Mouse (Mus musculus) CH12.LX (cell line): ENCODE results near the gene Asb7. TPM values are rescaled to one million over a fixed set of nuclear protein-coding genes. Genes with fewer than 3 reads are reported as not detected.

Experiments used
- DNase-seq: peaks from one replicate; pipeline ENCODE4 v3.0.0-alpha.2; 2013; ENCODE audit errors: extremely low read depth
- H3K27ac ChIP-seq: 2 replicates; pipeline ENCODE4 v1.5.1; 2012; ENCODE audit warnings: low read depth, mild to moderate bottlenecking, control low read depth, moderate library complexity; ENCODE audit not compliant: insufficient read depth
- H3K27me3 ChIP-seq: replicated peaks from 2 replicates; pipeline ENCODE3; 2012; ENCODE audit warnings: inconsistent platforms
- H3K36me3 ChIP-seq, 2 experiments: replicated peaks in 1 of 2; 2 replicates each; pipeline versions ENCODE3 to v1.6.1; 2012; ENCODE audit warnings: inconsistent platforms in 1 of 2, low read length in 1 of 2, mild to moderate bottlenecking in 1 of 2, mixed read lengths in 1 of 2, moderate library complexity in 1 of 2; ENCODE audit not compliant: control insufficient read depth in 1 of 2, insufficient read depth in 1 of 2
- H3K4me1 ChIP-seq, 2 experiments: 2 replicates each; pipeline ENCODE4 v1.6.1; 2012; ENCODE audit warnings: inconsistent platforms in 1 of 2, moderate library complexity in 1 of 2; ENCODE audit not compliant: insufficient read depth in 2 of 2, control insufficient read depth in 1 of 2
- H3K4me2 ChIP-seq: 2 replicates; pipeline ENCODE4 v1.6.1; 2012; ENCODE audit warnings: low read depth, mild to moderate bottlenecking, control low read depth; ENCODE audit not compliant: poor library complexity, insufficient read depth, severe bottlenecking
- H3K4me3 ChIP-seq, 3 experiments: fragments of 150-350 bp in 1 of 3; sonication (generic) in 1 of 3; replicated peaks in 1 of 3; 2 replicates each; pipeline versions ENCODE3 to v1.5.1; 2011 to 2012; ENCODE audit warnings: low read depth in 2 of 3, low read length in 2 of 3, mild to moderate bottlenecking in 2 of 3, moderate library complexity in 2 of 3, control low read depth in 1 of 3, improper control_type of control experiment in 1 of 3, inconsistent platforms in 1 of 3, mixed read lengths in 1 of 3; ENCODE audit not compliant: poor library complexity in 1 of 3
- H3K79me2 ChIP-seq: replicated peaks from 2 replicates; pipeline ENCODE4 v1.6.1; 2012; ENCODE audit warnings: mild to moderate bottlenecking, moderate library complexity; ENCODE audit not compliant: control insufficient read depth, poor library complexity, insufficient read depth, severe bottlenecking; ENCODE audit errors: extremely low read depth
- H3K9ac ChIP-seq: 2 replicates; pipeline ENCODE4 v1.6.1; 2012; ENCODE audit warnings: low read depth, mild to moderate bottlenecking, control low read depth, moderate library complexity; ENCODE audit not compliant: insufficient read depth
- H3K9me3 ChIP-seq: replicated peaks from 2 replicates; pipeline ENCODE3; 2012; ENCODE audit warnings: low read length, inconsistent platforms, mixed read lengths
- BHLHE40 ChIP-seq: IDR thresholded peaks from 2 replicates; pipeline ENCODE4 v1.6.1; 2011; ENCODE audit warnings: mild to moderate bottlenecking, low read depth, low read length, improper control_type of control experiment
- CHD1 ChIP-seq: IDR thresholded peaks from 2 replicates; pipeline ENCODE4 v1.6.1; 2012; ENCODE audit warnings: low read depth, low read length, improper control_type of control experiment, inconsistent platforms
- CHD2 ChIP-seq: IDR thresholded peaks from 2 replicates; pipeline ENCODE4 v1.6.1; 2011; ENCODE audit warnings: low read length, improper control_type of control experiment
- CTCF ChIP-seq, 2 experiments: IDR thresholded peaks in 1 of 2; conservative IDR thresholded peaks in 1 of 2; 2 replicates each; pipeline ENCODE4 v1.5.1; 2011 to 2012; ENCODE audit warnings: low read depth in 2 of 2, low read length in 2 of 2, improper control_type of control experiment in 1 of 2, inconsistent platforms in 1 of 2, mild to moderate bottlenecking in 1 of 2, moderate library complexity in 1 of 2
- ELF1 ChIP-seq: IDR thresholded peaks from 2 replicates; pipeline ENCODE4 v1.6.1; 2014; ENCODE audit warnings: low read depth, mild to moderate bottlenecking, inconsistent platforms, low read length, improper control_type of control experiment
- EP300 ChIP-seq: IDR thresholded peaks from 2 replicates; pipeline ENCODE4 v1.6.1; 2011; ENCODE audit warnings: low read length, improper control_type of control experiment
- ETS1 ChIP-seq: conservative IDR thresholded peaks from 2 replicates; pipeline ENCODE4 v1.6.1; 2012; ENCODE audit warnings: low read depth, mild to moderate bottlenecking, inconsistent platforms, low read length, improper control_type of control experiment, moderate library complexity
- KAT2A ChIP-seq: IDR thresholded peaks from 2 replicates; pipeline ENCODE4 v1.6.1; 2012; ENCODE audit warnings: low read length, improper control_type of control experiment, inconsistent platforms; ENCODE audit not compliant: insufficient replicate concordance
- MAFK ChIP-seq: IDR thresholded peaks from 2 replicates; pipeline ENCODE4 v1.6.1; 2011; ENCODE audit warnings: low read length, improper control_type of control experiment; ENCODE audit not compliant: insufficient replicate concordance
- MXI1 ChIP-seq: IDR thresholded peaks from 2 replicates; pipeline ENCODE4 v1.6.1; 2011; ENCODE audit warnings: mild to moderate bottlenecking, low read depth, low read length, improper control_type of control experiment
- POLR2A ChIP-seq: IDR thresholded peaks from 2 replicates; pipeline ENCODE4 v1.6.1; 2011; ENCODE audit warnings: low read depth, mild to moderate bottlenecking, improper control_type of control experiment, low read length
- POLR2AphosphoS2 ChIP-seq: IDR thresholded peaks from 2 replicates; pipeline ENCODE4 v1.6.1; 2011; ENCODE audit warnings: low read depth, low read length, improper control_type of control experiment
- RAD21 ChIP-seq: IDR thresholded peaks from 2 replicates; pipeline ENCODE4 v1.6.1; 2011; ENCODE audit warnings: low read depth, mild to moderate bottlenecking, low read length, improper control_type of control experiment, moderate library complexity
- SIN3A ChIP-seq: IDR thresholded peaks from 2 replicates; pipeline ENCODE4 v1.6.1; 2012; ENCODE audit warnings: low read length, improper control_type of control experiment, inconsistent platforms
- SMC3 ChIP-seq: IDR thresholded peaks from 2 replicates; pipeline ENCODE4 v1.6.1; 2011; ENCODE audit warnings: low read depth, low read length, improper control_type of control experiment
- USF1 ChIP-seq: IDR thresholded peaks from 2 replicates; pipeline ENCODE4 v1.6.1; 2014; ENCODE audit warnings: low read depth, mild to moderate bottlenecking, inconsistent platforms, low read length, improper control_type of control experiment
- USF2 ChIP-seq: conservative IDR thresholded peaks from 2 replicates; pipeline ENCODE4 v1.6.1; 2011; ENCODE audit warnings: low read depth, low read length, improper control_type of control experiment
- ZNF384 ChIP-seq: IDR thresholded peaks from 2 replicates; pipeline ENCODE4 v1.6.1; 2012; ENCODE audit warnings: low read depth, low read length, improper control_type of control experiment, inconsistent platforms
- dilution Hi-C: fragments of 300-500 bp; cut with MboI; formaldehyde crosslinking; loops from 2 replicates; pipeline ENCODE4 v1.14.3; 2020; ENCODE audit warnings: low sequenced_read_pairs; ENCODE audit not compliant: extremely low pct_unique_long_range_greater_than_20kb, extremely low pct_ligation_motif_present
- in situ Hi-C: fragments of 300-500 bp; cut with MboI; formaldehyde crosslinking; loops from 3 replicates; pipeline ENCODE4 v1.14.3; 2019; ENCODE audit warnings: low sequenced_read_pairs, low pct_ligation_motif_present, low pct_unique_long_range_greater_than_20kb, mixed read lengths
- polyA plus RNA-seq: library from polyadenylated mRNA; unstranded; fragments of >175 nt; gene quantifications from 2 replicates; pipeline ENCODE4 v1.2.1, GENCODE M21; 2012; ENCODE audit warnings: low read depth; ENCODE audit not compliant: insufficient read length
- total RNA-seq, 2 experiments: library from RNA; depleted of rRNA; stranded (reverse); fragments of 300-350 nt in 1 of 2; fragments of >200 nt in 1 of 2; gene quantifications; 2 replicates each; pipeline ENCODE4 v1.2.3; 2012 to 2014

Gene Asb7
- total and polyA plus RNA-seq, 3 experiments = 5.5 to 6.6 (median 6.2) TPM

GRCm38 (mm10) chr7:66675800-66676199, 13.6 kb downstream of the Asb7 start:
- no peaks in the 10 kb centered on the region for H3K27me3 ChIP-seq
- peaks cover 52 to 90% of the 10 kb centered on the region in 2 experiments for H3K36me3 ChIP-seq
- H3K4me3 ChIP-seq = no peak overlapping the region
- no peak for TF ChIP-seq CTCF (conservative IDR thresholded peaks at IDR 0.05 in 1 of 2, IDR thresholded peaks at IDR 0.05 in 1 of 2; ENCODE audit: low read depth in 2 of 2, low read length in 2 of 2)
- TF ChIP-seq ZNF384 = no peak
- TF ChIP-seq SIN3A = no peak
- TF ChIP-seq ETS1 = no peak
- TF ChIP-seq POLR2AphosphoS2 = no peak
- TF ChIP-seq MXI1 = no peak
- TF ChIP-seq CHD1 = no peak
- TF ChIP-seq CHD2 = no peak
- no peak for TF ChIP-seq USF1
- TF ChIP-seq RAD21 = no peak
- TF ChIP-seq, all 38 proteins: peak for 0
- dilution Hi-C loops (no loop called here), in situ Hi-C loops (no loop called here)
- H3K79me2 ChIP-seq = no peaks in the 10 kb centered on the region
- H3K4me1 ChIP-seq = no peaks in the 10 kb centered on the region
- DNase-seq = no peak
- no peaks in the 10 kb centered on the region for H3K9me3 ChIP-seq
- no peak overlapping the region for H3K9ac ChIP-seq
- no peak overlapping the region for H3K4me2 ChIP-seq
- no peak overlapping the region for H3K27ac ChIP-seq

- in situ Hi-C loops (loop anchor here (25.0 kb wide), 1 partner anchor 580 kb away; the partner anchor contains the start of gene Selenos), dilution Hi-C loops (no loop called here)
- H3K27ac ChIP-seq = no peak overlapping the region
- no peak for TF ChIP-seq SMC3
- no peak for TF ChIP-seq RAD21
- no peak for TF ChIP-seq EP300
- TF ChIP-seq MAFK = no peak
- TF ChIP-seq CTCF (conservative IDR thresholded peaks at IDR 0.05 in 1 of 2, IDR thresholded peaks at IDR 0.05 in 1 of 2; ENCODE audit: low read depth in 2 of 2, low read length in 2 of 2) = no peak
- TF ChIP-seq KAT2A = no peak
- TF ChIP-seq CHD2 = no peak
- no peak for TF ChIP-seq ELF1
- no peak for TF ChIP-seq POLR2AphosphoS2
- TF ChIP-seq USF2 = no peak
- no peak for TF ChIP-seq POLR2A
- TF ChIP-seq BHLHE40 = no peak
- TF ChIP-seq MXI1 = no peak
- H3K4me1 ChIP-seq = no peaks in the 10 kb centered on the region
- H3K36me3 ChIP-seq = peaks cover 5 to 47% of the 10 kb centered on the region in 2 experiments
- H3K9ac ChIP-seq = no peak overlapping the region
- no peak overlapping the region for H3K4me2 ChIP-seq
- no peaks in the 10 kb centered on the region for H3K79me2 ChIP-seq
- no peak overlapping the region for H3K4me3 ChIP-seq
- H3K27me3 ChIP-seq = no peaks in the 10 kb centered on the region
- no peak for DNase-seq
- no peaks in the 10 kb centered on the region for H3K9me3 ChIP-seq
Observed at GRCm38 (mm10) chr7:66667064-66667463, 22.3 kb downstream of the Asb7 start.
